Mouse (Mus musculus): ENCODE data around the gene Rmnd5b. TPM values are rescaled to one million over a fixed set of nuclear protein-coding genes. Genes with fewer than 3 reads are reported as not detected.

The Rmnd5b gene
- polyA plus RNA-seq, 1 experiment: 41.0 TPM

DNA sequence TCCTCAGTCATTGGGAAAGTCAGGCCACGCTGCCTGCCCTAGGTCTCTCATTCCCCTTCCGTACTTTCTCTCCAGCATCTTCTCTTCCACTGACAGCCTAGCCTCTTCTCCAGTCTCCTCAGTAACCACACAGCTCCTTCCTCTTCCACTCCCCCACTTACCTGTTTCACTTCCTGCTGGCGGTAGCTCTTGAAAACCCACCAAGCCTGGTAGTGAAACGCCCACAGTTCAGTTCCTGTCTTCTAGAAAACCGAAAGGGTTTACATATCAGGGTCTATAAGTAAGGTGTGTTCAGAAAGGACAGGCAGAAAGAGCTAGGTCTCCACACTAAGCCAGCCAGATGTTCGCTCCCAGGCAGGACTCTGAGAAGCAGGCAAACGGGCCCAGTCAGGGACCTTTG lies 58.1 kb downstream of the Rmnd5b start:
- Histone ChIP-seq H3K4me2 (ENCODE audit: low read depth) (no peak overlapping the region), H3K4me3 (no peak overlapping the region), H3K79me2 (ENCODE audit: control insufficient read depth, insufficient read depth) (no peaks in the 10 kb centered on the region), H3K27me3 (ENCODE audit: control insufficient read depth, insufficient read depth, insufficient read length) (peaks cover 7% of the 10 kb centered on the region), H3K36me3 (ENCODE audit: control insufficient read depth, insufficient read depth) (no peaks in the 10 kb centered on the region), H3ac (ENCODE audit: control insufficient read depth, insufficient read length) (no peak overlapping the region)
- TF ChIP-seq SRF (IDR thresholded peaks at IDR 0.05; ENCODE audit: control insufficient read depth, insufficient read length, low read depth) (no peak), USF1 (IDR thresholded peaks at IDR 0.05; ENCODE audit: low read depth) (no peak), TCF12 (IDR thresholded peaks at IDR 0.05; ENCODE audit: insufficient read depth, poor library complexity, severe bottlenecking) (no peak), REST (IDR thresholded peaks at IDR 0.05; ENCODE audit: insufficient read depth, insufficient read length) (no peak), TCF3 (IDR thresholded peaks at IDR 0.05; ENCODE audit: insufficient read length, low read depth) (no peak), E2F4 (IDR thresholded peaks at IDR 0.05; ENCODE audit: insufficient read depth) (no peak), MAX (IDR thresholded peaks at IDR 0.05; ENCODE audit: low read depth) (no peak), CEBPB (IDR thresholded peaks at IDR 0.05; ENCODE audit: insufficient read depth, poor library complexity, severe bottlenecking) (no peak), MYOG (IDR thresholded peaks at IDR 0.05; ENCODE audit: control insufficient read depth in 1 of 3, insufficient read depth in 1 of 3, insufficient read length in 2 of 3, low read depth in 2 of 3) (no peak), POLR2A (IDR thresholded peaks at IDR 0.05; ENCODE audit: insufficient read length, low read depth) (no peak), POLR2AphosphoS2 (IDR thresholded peaks at IDR 0.05; ENCODE audit: insufficient read length, low read depth) (no peak), MYOD1 (IDR thresholded peaks at IDR 0.05; ENCODE audit: control insufficient read depth in 1 of 3, insufficient read length in 2 of 3, low read depth in 2 of 3) (no peak)

DNA sequence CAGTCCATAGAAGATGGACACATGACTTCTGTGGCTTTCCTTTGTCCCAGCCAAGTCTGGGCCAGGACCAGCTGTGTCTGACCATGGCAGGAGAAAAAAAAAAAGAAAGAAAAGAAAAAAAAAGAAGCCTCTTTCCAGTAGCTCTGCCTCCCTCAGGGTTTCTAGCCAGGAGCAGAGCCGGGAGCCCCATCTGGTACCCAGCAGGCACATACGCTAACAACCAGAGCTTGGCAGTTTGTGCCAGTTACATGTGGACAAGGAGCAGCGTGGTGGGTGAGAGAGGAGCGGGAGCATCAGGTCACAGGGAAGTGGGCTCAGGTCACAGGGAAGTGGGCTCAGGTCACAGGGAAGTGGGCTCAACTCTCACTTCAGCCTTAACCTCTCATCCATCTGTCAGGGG lies 59.2 kb downstream of the Rmnd5b start:
- Histone ChIP-seq H3K79me2 (ENCODE audit: control insufficient read depth, insufficient read depth) (no peaks in the 10 kb centered on the region), H3K4me2 (ENCODE audit: low read depth) (no peak overlapping the region), H3K36me3 (ENCODE audit: control insufficient read depth, insufficient read depth) (no peaks in the 10 kb centered on the region), H3K27me3 (ENCODE audit: control insufficient read depth, insufficient read depth, insufficient read length) (peaks cover 7% of the 10 kb centered on the region), H3ac (ENCODE audit: control insufficient read depth, insufficient read length) (no peak overlapping the region), H3K4me3 (no peak overlapping the region)
- no peak for TF ChIP-seq USF1 (IDR thresholded peaks at IDR 0.05; ENCODE audit: low read depth)
- no peak for TF ChIP-seq MYOG (IDR thresholded peaks at IDR 0.05; ENCODE audit: control insufficient read depth in 1 of 3, insufficient read depth in 1 of 3, insufficient read length in 2 of 3, low read depth in 2 of 3)
- TF ChIP-seq CEBPB (IDR thresholded peaks at IDR 0.05; ENCODE audit: insufficient read depth, poor library complexity, severe bottlenecking): no peak
- TF ChIP-seq MAX (IDR thresholded peaks at IDR 0.05; ENCODE audit: low read depth): no peak
- no peak for TF ChIP-seq TCF12 (IDR thresholded peaks at IDR 0.05; ENCODE audit: insufficient read depth, poor library complexity, severe bottlenecking)
- TF ChIP-seq TCF3 (IDR thresholded peaks at IDR 0.05; ENCODE audit: insufficient read length, low read depth): no peak
- TF ChIP-seq POLR2AphosphoS2 (IDR thresholded peaks at IDR 0.05; ENCODE audit: insufficient read length, low read depth): no peak
- TF ChIP-seq REST (IDR thresholded peaks at IDR 0.05; ENCODE audit: insufficient read depth, insufficient read length): no peak
- TF ChIP-seq MYOD1 (IDR thresholded peaks at IDR 0.05; ENCODE audit: control insufficient read depth in 1 of 3, insufficient read length in 2 of 3, low read depth in 2 of 3): no peak
- no peak for TF ChIP-seq E2F4 (IDR thresholded peaks at IDR 0.05; ENCODE audit: insufficient read depth)
- no peak for TF ChIP-seq POLR2A (IDR thresholded peaks at IDR 0.05; ENCODE audit: insufficient read length, low read depth)
- no peak for TF ChIP-seq SRF (IDR thresholded peaks at IDR 0.05; ENCODE audit: control insufficient read depth, insufficient read length, low read depth)

Other genes starting within 250 kb of the Rmnd5b start
- gene Phykpl, start 51.1 kb downstream of the Rmnd5b start, polyA plus RNA-seq (2012; fragmentation: generic; extraction: Trizol): 7.0 TPM
- 371 TPM for gene Hnrnpab, start 29.0 kb downstream of the Rmnd5b start, polyA plus RNA-seq (2012; fragmentation: generic; extraction: Trizol)
- gene Nhp2, start 16.2 kb downstream of the Rmnd5b start, polyA plus RNA-seq (2012; fragmentation: generic; extraction: Trizol): 137 TPM
- 16.3 TPM for gene N4bp3, start 14.9 kb upstream of the Rmnd5b start, polyA plus RNA-seq (2012; fragmentation: generic; extraction: Trizol)
- gene D930048N14Rik, start 15.1 kb upstream of the Rmnd5b start, polyA plus RNA-seq (2012; fragmentation: generic; extraction: Trizol): 0.25 TPM
- 27.9 TPM for gene 0610009B22Rik, start 53.0 kb upstream of the Rmnd5b start, polyA plus RNA-seq (2012; fragmentation: generic; extraction: Trizol)
- 6.9 TPM for gene Sec24a, start 127.7 kb upstream of the Rmnd5b start, polyA plus RNA-seq (2012; fragmentation: generic; extraction: Trizol)
- gene Sar1b, start 127.8 kb upstream of the Rmnd5b start, polyA plus RNA-seq (2012; fragmentation: generic; extraction: Trizol): 61.7 TPM
- gene Jade2, start 221.8 kb upstream of the Rmnd5b start, polyA plus RNA-seq (2012; fragmentation: generic; extraction: Trizol): 2.6 TPM